Mouse (Mus musculus) embryonic facial prominence, embryonic 15.5 days (tissue): ENCODE measurements around the gene Trim13. TPM values are rescaled to one million over a fixed set of nuclear protein-coding genes. Genes with fewer than 3 reads are reported as not detected.

Experiments used
- ATAC-seq: fragments of 200-750 bp; cut with Nextera tagmentation; 2 replicates; pipeline ENCODE4 v1.8.0; 2017; ENCODE audit warnings: low read depth, moderate TSS enrichment; ENCODE audit not compliant: insufficient number of reproducible peaks, low FRiP score, low TSS enrichment
- H3K27ac ChIP-seq: fragments of 300-500 bp; sonication (generic); replicated peaks from 2 replicates; pipeline ENCODE4 v1.5.1; 2015; ENCODE audit warnings: mild to moderate bottlenecking, inconsistent platforms
- H3K27me3 ChIP-seq: fragments of 300-500 bp; sonication (generic); 2 replicates; pipeline ENCODE4 v1.6.1; 2015; ENCODE audit warnings: inconsistent platforms
- H3K36me3 ChIP-seq: fragments of 300-500 bp; sonication (generic); 2 replicates; pipeline ENCODE4 v1.6.1; 2015; ENCODE audit warnings: mild to moderate bottlenecking, inconsistent platforms
- H3K4me1 ChIP-seq: fragments of 300-500 bp; sonication (generic); 2 replicates; pipeline ENCODE4 v1.6.1; 2015; ENCODE audit warnings: inconsistent platforms
- H3K4me2 ChIP-seq: fragments of 300-500 bp; sonication (generic); replicated peaks from 2 replicates; pipeline ENCODE4 v1.6.1; 2015; ENCODE audit warnings: mild to moderate bottlenecking, inconsistent platforms
- H3K4me3 ChIP-seq: fragments of 300-500 bp; sonication (generic); replicated peaks from 2 replicates; pipeline ENCODE4 v1.5.1; 2015; ENCODE audit warnings: mild to moderate bottlenecking, inconsistent platforms
- H3K9ac ChIP-seq: fragments of 300-500 bp; sonication (generic); 2 replicates; pipeline ENCODE4 v1.6.1; 2015; ENCODE audit warnings: inconsistent platforms
- H3K9me3 ChIP-seq: fragments of 300-500 bp; sonication (generic); replicated peaks from 2 replicates; pipeline ENCODE4 v1.6.1; 2016; ENCODE audit warnings: inconsistent platforms
- WGBS: fragments of 180-500 bp; shearing (Covaris S2); methylation state at CpG from one replicate; pipeline ENCODE4 v1.1.7; 2015; 5-methylcytosine and 5-hydroxymethylcytosine counted together
- polyA plus RNA-seq: library from polyadenylated mRNA; unstranded; fragments of >200 nt; fragmentation: Nextera tagmentation; extraction: Ambion mirVana; gene quantifications from 2 replicates; pipeline ENCODE4 v1.2.1, GENCODE M21; 2015

Gene Trim13
- polyA plus RNA-seq, 1 experiment from 2014 or later = 21.2 TPM

- no peaks in the 10 kb centered on the region for H3K4me1 ChIP-seq
- no peak overlapping the region for H3K27ac ChIP-seq
- H3K36me3 ChIP-seq = peaks cover 7% of the 10 kb centered on the region
- no peak overlapping the region for H3K9ac ChIP-seq
- H3K4me2 ChIP-seq = no peak overlapping the region
- 77% methylated on average over 2 of the region's 2 CpGs for WGBS
- no peak overlapping the region for H3K4me3 ChIP-seq
- ATAC-seq = no peak
- no peaks in the 10 kb centered on the region for H3K27me3 ChIP-seq
- H3K9me3 ChIP-seq = no peaks in the 10 kb centered on the region
Observed at GRCm38 (mm10) chr14:61620371-61620770, 22.3 kb downstream of the Trim13 start.

- Histone ChIP-seq H3K4me1 (no peaks in the 10 kb centered on the region), H3K27ac (no peak overlapping the region), H3K9ac (no peak overlapping the region), H3K36me3 (peaks cover 6% of the 10 kb centered on the region; the same call in 1 of the 2 replicates), H3K9me3 (no peaks in the 10 kb centered on the region), H3K4me3 (no peak overlapping the region), H3K27me3 (no peaks in the 10 kb centered on the region), H3K4me2 (no peak overlapping the region)
- ATAC-seq = no peak
Observed at GRCm38 (mm10) chr14:61635969-61636368, 37.9 kb downstream of the Trim13 start.

- no peaks in the 10 kb centered on the region for H3K9me3 ChIP-seq
- no peak overlapping the region for H3K4me3 ChIP-seq
- no peaks in the 10 kb centered on the region for H3K27me3 ChIP-seq
- no peaks in the 10 kb centered on the region for H3K4me1 ChIP-seq
- H3K27ac ChIP-seq = no peak overlapping the region
- H3K9ac ChIP-seq = no peak overlapping the region
- no peaks in the 10 kb centered on the region for H3K36me3 ChIP-seq
- 53% methylated on average over 1 of the region's 1 CpGs for WGBS
- no peak for ATAC-seq
- H3K4me2 ChIP-seq = no peak overlapping the region
Observed at GRCm38 (mm10) chr14:61642668-61643067, 44.6 kb downstream of the Trim13 start.

GRCm38 (mm10) chr14:61645547-61645946 is 47.5 kb downstream of the Trim13 start:
- Histone ChIP-seq H3K36me3 (no peaks in the 10 kb centered on the region), H3K4me3 (no peak overlapping the region), H3K27ac (no peak overlapping the region), H3K9ac (no peak overlapping the region), H3K27me3 (no peaks in the 10 kb centered on the region), H3K4me1 (peaks cover 4% of the 10 kb centered on the region; the same call in 1 of the 2 replicates), H3K4me2 (no peak overlapping the region), H3K9me3 (no peaks in the 10 kb centered on the region)
- ATAC-seq = no peak
- 48% methylated on average over 1 of the region's 1 CpGs for WGBS

GRCm38 (mm10) chr14:61647182-61647880 is 49.3 kb downstream of the Trim13 start:
- no peaks in the 10 kb centered on the region for H3K9me3 ChIP-seq
- peak overlapping the region; percentile 95 for H3K27ac ChIP-seq
- peak overlapping the region; percentile 90 for H3K9ac ChIP-seq
- under 1% methylated on average over 24 of the region's 24 CpGs for WGBS
- no peaks in the 10 kb centered on the region for H3K36me3 ChIP-seq
- peak overlapping the region; percentile 91 for H3K4me3 ChIP-seq
- no peaks in the 10 kb centered on the region for H3K27me3 ChIP-seq
- ATAC-seq = no peak
- peak overlapping the region; percentile 62 for H3K4me2 ChIP-seq
- peaks cover 4% of the 10 kb centered on the region; the same call in 1 of the 2 replicates for H3K4me1 ChIP-seq

- Histone ChIP-seq H3K4me1 (peaks cover 4% of the 10 kb centered on the region; the same call in 1 of the 2 replicates), H3K9ac (peak overlapping the region; percentile 90), H3K4me3 (peak overlapping the region; percentile 91), H3K4me2 (peak overlapping the region; percentile 62), H3K27ac (peak overlapping the region; percentile 95), H3K9me3 (no peaks in the 10 kb centered on the region), H3K27me3 (no peaks in the 10 kb centered on the region), H3K36me3 (no peaks in the 10 kb centered on the region)
- WGBS = under 1% methylated on average over 95 of the region's 95 CpGs
- peak; percentile 71 for ATAC-seq
Observed at GRCm38 (mm10) chr14:61647881-61648684, 50.0 kb downstream of the Trim13 start.

- Histone ChIP-seq H3K4me2 (peak overlapping the region; percentile 62), H3K36me3 (no peaks in the 10 kb centered on the region), H3K27ac (peak overlapping the region; percentile 95), H3K4me3 (peak overlapping the region; percentile 91), H3K27me3 (no peaks in the 10 kb centered on the region), H3K4me1 (peaks cover 4% of the 10 kb centered on the region; the same call in 1 of the 2 replicates), H3K9ac (peak overlapping the region; percentile 90), H3K9me3 (no peaks in the 10 kb centered on the region)
- WGBS = 1% methylated on average over 62 of the region's 62 CpGs
- peak; percentile 94 for ATAC-seq
Observed at GRCm38 (mm10) chr14:61648685-61649504, 50.8 kb downstream of the Trim13 start.

GRCm38 (mm10) chr14:61650291-61650960 is 52.4 kb downstream of the Trim13 start:
- no peak overlapping the region for H3K4me3 ChIP-seq
- peaks cover 4% of the 10 kb centered on the region; the same call in 1 of the 2 replicates for H3K4me1 ChIP-seq
- H3K9ac ChIP-seq = no peak overlapping the region
- H3K9me3 ChIP-seq = no peaks in the 10 kb centered on the region
- ATAC-seq = no peak
- 38% methylated on average over 9 of the region's 9 CpGs for WGBS
- H3K27me3 ChIP-seq = no peaks in the 10 kb centered on the region
- H3K36me3 ChIP-seq = no peaks in the 10 kb centered on the region
- H3K27ac ChIP-seq = 0 out of 2 replicates have a peak overlapping the region, but pooled peaks have one; percentile 14
- no peak overlapping the region for H3K4me2 ChIP-seq
